Mouse (Mus musculus) mouse embryonic stem cell (cell line): ENCODE measurements around the gene Olfr483.

ENCODE experiments used
- in situ Hi-C, 2 experiments: fragments of 300-500 bp; cut with MboI; formaldehyde crosslinking; loops; 1 replicate in 1 of 2; 3 replicates in 1 of 2; pipeline ENCODE4 v1.14.3; 2019 to 2020; ENCODE audit warnings: low sequenced_read_pairs in 2 of 2, low pct_unique_long_range_greater_than_20kb in 1 of 2, mixed read lengths in 1 of 2; ENCODE audit not compliant: unreplicated experiment in 1 of 2

The Olfr483 gene

GRCm38 (mm10) chr7:108100549-108100948 lies at the start of gene Olfr483:
Gene Olfr483 (plus strand): TSS chr7:108100849.
- in situ Hi-C loops: no loop called here

DNA sequence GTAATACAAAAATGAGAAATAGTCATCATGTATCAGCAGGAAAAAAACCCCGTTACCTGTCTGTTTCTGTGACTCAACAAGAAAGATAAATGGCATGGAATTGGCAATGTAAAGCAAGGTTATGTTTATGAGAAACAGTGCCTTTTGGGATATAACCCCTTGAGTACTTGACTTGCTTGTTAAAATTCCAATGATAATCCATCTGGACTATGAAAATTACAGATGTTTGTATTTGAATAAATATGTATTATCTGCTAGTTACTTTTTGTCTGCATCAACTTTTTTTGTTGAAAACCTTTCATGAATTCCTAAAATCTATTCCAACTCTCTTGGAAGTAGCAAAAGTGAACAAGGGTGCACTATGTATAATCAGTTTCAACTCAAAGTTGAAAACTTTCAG lies 33.4 kb upstream of the Olfr483 start, which contains the start of gene Olfr480:
TSS of gene Olfr480 (minus strand) at position 101 of the 400 bp plus-strand sequence.
- in situ Hi-C loops: no loop called here

- in situ Hi-C loops: no loop called here
Observed at GRCm38 (mm10) chr7:108079555-108079954, 21.1 kb upstream of the Olfr483 start, which contains the start of gene Olfr481. Gene Olfr481 (plus strand): TSS chr7:108079855.

DNA sequence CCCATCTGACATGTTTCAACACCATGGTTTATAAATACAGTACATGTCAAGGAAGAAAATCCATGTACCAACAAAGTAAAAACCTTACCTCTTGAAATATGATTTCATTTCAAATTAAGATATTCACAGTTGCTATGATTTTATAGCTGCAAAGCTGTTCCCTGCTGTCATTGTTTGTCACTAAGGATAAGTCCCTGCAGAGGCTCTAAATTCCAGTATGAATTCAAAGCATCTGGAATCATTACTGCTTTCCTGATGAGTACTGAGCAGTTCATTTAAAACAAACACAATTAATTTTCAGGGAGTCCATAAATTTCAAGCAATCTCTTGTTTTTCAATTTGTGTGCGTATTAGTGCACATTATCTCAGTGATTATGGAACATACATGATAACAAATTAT lies 3.2 kb upstream of the Olfr483 start, which contains the start of gene Olfr482:
TSS of gene Olfr482 (minus strand) at position 101 of the 400 bp plus-strand sequence.
- in situ Hi-C loops: no loop called here

GRCm38 (mm10) chr7:108120681-108121080 lies 20.0 kb downstream of the Olfr483 start:
- in situ Hi-C loops: no loop called here

DNA sequence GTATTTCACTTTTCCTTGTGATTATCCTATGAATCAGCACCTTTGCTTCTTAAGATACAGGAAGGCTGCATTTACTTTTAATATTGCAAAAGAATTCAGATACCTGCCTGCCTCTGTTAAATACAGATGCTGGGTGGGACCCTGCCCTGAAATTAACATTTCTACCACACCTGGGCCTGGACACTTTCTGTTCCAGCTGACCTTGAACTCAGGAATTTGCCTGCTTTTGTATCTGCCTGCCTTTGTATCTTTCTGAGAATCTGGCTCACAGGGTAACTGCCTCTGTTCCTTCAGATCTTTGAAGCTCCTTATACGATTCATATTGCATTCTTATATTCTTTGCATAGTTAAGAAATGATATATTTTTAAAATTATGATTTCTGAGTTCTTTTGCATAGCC lies 20.8 kb downstream of the Olfr483 start:
- in situ Hi-C loops: no loop called here

- in situ Hi-C loops: no loop called here
Observed at GRCm38 (mm10) chr7:108127349-108127748, 26.7 kb downstream of the Olfr483 start, which contains the start of gene Olfr484. Gene Olfr484 (minus strand): TSS chr7:108127449.
